ENCODE assay signal across 16 mouse cellular contexts in genomic region chr1:180965786-180966185, GRCm38 (mm10). TPM values are rescaled to one million over a fixed set of nuclear protein-coding genes. Genes with fewer than 3 reads are reported as not detected.
DNase-seq lines count a peak whose midpoint lies in the region; ATAC-seq and TF ChIP-seq lines count a peak whose summit lies in the region.
"Had no signal": no experiment of that assay in that cellular context is flagged by ENCODE, and none has a peak within 500 bp of the region (broad histone marks: within the 10 kb centered on the region; RNA-seq: fewer than 3 reads in every experiment).

No protein-coding gene starts in this region.

- no peak for TF ChIP-seq CTCF in gastrocnemius, adult 2 months (IDR thresholded peaks at IDR 0.05)
- TF ChIP-seq CTCF in lung, postnatal 0 days (IDR thresholded peaks at IDR 0.05), result no peak
- TF ChIP-seq CTCF in stomach, postnatal 0 days (IDR thresholded peaks at IDR 0.05; ENCODE audit: low read depth), result no peak

- H3K27ac ChIP-seq in gastrocnemius, adult 2 months, result peak overlapping the region; percentile 66
- no peak overlapping the region for H3K27ac ChIP-seq in lung, postnatal 0 days (ENCODE audit: low read length)
- H3K27ac ChIP-seq in stomach, postnatal 0 days (replicated peaks), result peak overlapping the region; percentile 53
- H3K27ac ChIP-seq: forebrain, embryonic 10.5 days; forebrain, embryonic 12.5 days had no signal

- no peaks in the 10 kb centered on the region for H3K27me3 ChIP-seq in lung, postnatal 0 days (replicated peaks; ENCODE audit: insufficient read depth, low read length)
- no peaks in the 10 kb centered on the region for H3K27me3 ChIP-seq in stomach, postnatal 0 days (ENCODE audit: control insufficient read depth, insufficient read depth, low read length)
- H3K27me3 ChIP-seq: forebrain, embryonic 12.5 days had no signal

- no peak overlapping the region for H3K9ac ChIP-seq in lung, postnatal 0 days (replicated peaks; ENCODE audit: low read depth)
- H3K9ac ChIP-seq in stomach, postnatal 0 days (ENCODE audit: low read length), result no peak overlapping the region
- H3K9ac ChIP-seq: forebrain, embryonic 12.5 days had no signal

- intact Hi-C loops in gastrocnemius, adult 2 months (cut with DNase I), result no loop called here

- 56% methylated on average over 3 of the region's 3 CpGs for WGBS in lung, postnatal 0 days
- 66% methylated on average over 3 of the region's 3 CpGs for WGBS in stomach, postnatal 0 days

- TF ChIP-seq EP300 in lung, postnatal 0 days (IDR thresholded peaks at IDR 0.05), result no peak
- TF ChIP-seq EP300 in stomach, postnatal 0 days (optimal IDR thresholded peaks at IDR 0.05), result no peak

- H3K9me3 ChIP-seq in lung, postnatal 0 days (ENCODE audit: low read length), result no peaks in the 10 kb centered on the region
- H3K9me3 ChIP-seq in stomach, postnatal 0 days (ENCODE audit: control insufficient read depth, low read length), result no peaks in the 10 kb centered on the region
- H3K9me3 ChIP-seq: forebrain, embryonic 10.5 days; forebrain, embryonic 12.5 days had no signal

- H3K4me1 ChIP-seq in lung, postnatal 0 days (ENCODE audit: insufficient read depth, low read depth, low read length), result no peaks in the 10 kb centered on the region
- H3K4me1 ChIP-seq in stomach, postnatal 0 days (replicated peaks; ENCODE audit: control insufficient read depth, insufficient read depth), result no peaks in the 10 kb centered on the region
- H3K4me1 ChIP-seq: forebrain, embryonic 10.5 days; forebrain, embryonic 12.5 days had no signal

- H3K4me3 ChIP-seq in gastrocnemius, adult 2 months, result no peak overlapping the region
- no peak overlapping the region for H3K4me3 ChIP-seq in lung, postnatal 0 days (ENCODE audit: low read depth, low read length)
- H3K4me3 ChIP-seq in stomach, postnatal 0 days (ENCODE audit: low read depth, low read length), result no peak overlapping the region
- H3K4me3 ChIP-seq: erythroblast, embryonic 14.5 days; forebrain, embryonic 10.5 days; forebrain, embryonic 12.5 days had no signal

- peaks cover 13% of the 10 kb centered on the region for H3K36me3 ChIP-seq in lung, postnatal 0 days (ENCODE audit: insufficient read depth, low read length)
- H3K36me3 ChIP-seq in stomach, postnatal 0 days (ENCODE audit: control insufficient read depth, insufficient read depth, low read length), result peaks cover 45% of the 10 kb centered on the region
- H3K36me3 ChIP-seq: forebrain, embryonic 10.5 days; forebrain, embryonic 12.5 days had no signal

- no peak for DNase-seq in gastrocnemius, adult 2 months
- DNase-seq in gastrocnemius, postnatal 4 days (ENCODE audit: low spot score in 2 of 2), result no peak
- peak; percentile 46 for DNase-seq in lung, postnatal 0 days (ENCODE audit: low spot score)
- DNase-seq in lung, postnatal 36 days, result no peak
- no peak for DNase-seq in stomach, postnatal 0 days (ENCODE audit: low spot score)
- DNase-seq in cerebellum, postnatal 25 days, result no peak
- DNase-seq: cerebellum, adult 11 months; cerebellum, adult 18-20 months; cerebellum, adult 8-10 months; cerebellum, adult 9-11 months; cerebellum, postnatal 14 days had no signal

- peak; percentile 60 for ATAC-seq in lung, postnatal 0 days
- ATAC-seq in stomach, postnatal 0 days (ENCODE audit: low FRiP score, low TSS enrichment), result peak; percentile 54
- ATAC-seq: forebrain, embryonic 14.5 days; forebrain, embryonic 16.5 days had no signal

- H3K4me2 ChIP-seq in lung, postnatal 0 days (replicated peaks; ENCODE audit: low read depth, low read length), result no peak overlapping the region
- H3K4me2 ChIP-seq in stomach, postnatal 0 days (replicated peaks; ENCODE audit: low read depth), result no peak overlapping the region
- H3K4me2 ChIP-seq: forebrain, embryonic 12.5 days had no signal

RNA-seq across cellular contexts. Expression of gene Tmem63a, which starts 23.6 kb away (rescaled TPM):
- 10 to 100 TPM; 13.9 to 14.5 TPM for total RNA-seq in gastrocnemius, adult 2 months (2021)
- 10 to 100 TPM; 15.3 to 17.3 TPM for total RNA-seq in gastrocnemius, postnatal 4 days (2021)
- 22.7 and 25.1 TPM in 2 replicates for polyA plus RNA-seq in lung, postnatal 0 days (2015; fragmentation: Nextera tagmentation; extraction: Ambion mirVana)
- 35.2 and 36.7 TPM in 2 replicates for polyA plus RNA-seq in stomach, postnatal 0 days (2015; fragmentation: Nextera tagmentation; extraction: Ambion mirVana)

RNA-seq across cellular contexts. Expression of gene Lefty1, which starts 31.0 kb away (rescaled TPM):
- under 1 TPM; 0.22 to 0.33 TPM for total RNA-seq in gastrocnemius, adult 2 months (2021)
- total RNA-seq in gastrocnemius, postnatal 4 days (2021), result 1 to 10 TPM in 1 of 2 experiments, under 1 TPM in 1; 0.96 to 1.5 TPM
- polyA plus RNA-seq in lung, postnatal 0 days (2015; fragmentation: Nextera tagmentation; extraction: Ambion mirVana), result 1.1 and 2.1 TPM in 2 replicates
- polyA plus RNA-seq in stomach, postnatal 0 days (2015; fragmentation: Nextera tagmentation; extraction: Ambion mirVana), result 6.1 TPM in 2 replicates

RNA-seq across cellular contexts. Expression of gene Ephx1, which starts 54.9 kb away (rescaled TPM):
- 10 to 100 TPM; 14.8 to 17.4 TPM for total RNA-seq in gastrocnemius, adult 2 months (2021)
- 10 to 100 TPM; 29.3 to 31.4 TPM for total RNA-seq in gastrocnemius, postnatal 4 days (2021)
- 29.4 and 35.7 TPM in 2 replicates for polyA plus RNA-seq in lung, postnatal 0 days (2015; fragmentation: Nextera tagmentation; extraction: Ambion mirVana)
- 30.0 and 32.2 TPM in 2 replicates for polyA plus RNA-seq in stomach, postnatal 0 days (2015; fragmentation: Nextera tagmentation; extraction: Ambion mirVana)
- polyA plus RNA-seq: erythroblast, embryonic 14.5 days had no signal
